Mouse (Mus musculus): ENCODE data around the gene Ino80. TPM values are rescaled to one million over a fixed set of nuclear protein-coding genes. Genes with fewer than 3 reads are reported as not detected.

Ino80 gene
- polyA plus RNA-seq, 1 experiment from 2014 or later, result 6.7 TPM

DNA sequence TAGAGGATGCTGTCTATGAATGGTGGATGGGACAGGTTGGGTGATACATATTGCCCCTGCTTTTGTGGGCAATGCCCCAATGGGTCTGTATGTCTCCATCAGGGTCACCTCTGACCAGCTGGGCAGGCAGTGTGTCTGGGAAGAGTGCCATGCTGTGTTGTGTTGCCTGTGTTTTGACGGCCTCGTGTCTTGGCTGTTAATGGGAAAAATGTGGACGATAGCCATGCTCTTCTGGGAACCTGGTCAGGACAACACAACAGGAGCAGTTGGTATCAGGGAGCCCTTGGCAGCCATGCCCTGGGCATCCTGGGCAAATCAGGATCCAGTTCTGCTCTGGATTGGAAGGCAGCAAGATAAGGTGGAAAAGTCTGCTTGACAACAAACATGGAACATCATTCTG lies 122.4 kb downstream of the Ino80 start:
- no peak for DNase-seq
- Histone ChIP-seq H3K4me1 (ENCODE audit: insufficient read depth) (peaks cover 3% of the 10 kb centered on the region; the same call in 1 of the 2 replicates), H3K36me3 (ENCODE audit: insufficient read depth) (no peaks in the 10 kb centered on the region), H3K4me2 (no peak overlapping the region), H3K27me3 (ENCODE audit: insufficient read depth, low read length) (peaks cover 14% of the 10 kb centered on the region), H3K27ac (ENCODE audit: low read depth) (no peak overlapping the region), H3K9ac (no peak overlapping the region), H3K4me3 (ENCODE audit: low read depth, low read length) (no peak overlapping the region), H3K9me3 (ENCODE audit: low read depth, low read length) (no peaks in the 10 kb centered on the region)
- no peak for TF ChIP-seq CTCF (IDR thresholded peaks at IDR 0.05; ENCODE audit: low read depth)
- WGBS, result 74% methylated on average over 3 of the region's 3 CpGs
- no peak for ATAC-seq (ENCODE audit: insufficient read depth)

DNA sequence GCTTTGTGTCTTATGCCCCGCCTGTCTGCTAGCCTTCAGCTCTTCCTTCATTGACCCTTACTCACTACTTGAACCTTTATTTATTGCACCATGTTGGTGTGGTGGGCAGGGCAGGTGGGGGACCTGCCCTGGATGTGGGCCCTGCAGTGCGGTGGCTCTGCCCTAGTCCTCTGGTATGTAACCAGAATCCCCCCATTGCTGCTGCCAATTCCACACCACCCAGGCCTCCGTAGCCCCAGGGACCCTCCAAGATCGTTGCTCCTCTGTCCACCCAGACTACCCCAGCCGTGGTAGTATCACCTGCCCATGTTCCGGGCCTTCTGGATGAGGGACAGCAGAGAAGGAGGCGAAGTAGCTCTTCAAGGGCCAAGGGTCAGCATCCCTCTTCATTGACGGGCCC lies 123.8 kb downstream of the Ino80 start:
- no peaks in the 10 kb centered on the region for H3K36me3 ChIP-seq (ENCODE audit: insufficient read depth)
- H3K9me3 ChIP-seq (ENCODE audit: low read depth, low read length), result no peaks in the 10 kb centered on the region
- no peak for ATAC-seq (ENCODE audit: insufficient read depth)
- H3K27me3 ChIP-seq (ENCODE audit: insufficient read depth, low read length), result peaks cover 16% of the 10 kb centered on the region
- H3K4me1 ChIP-seq (ENCODE audit: insufficient read depth), result peaks cover 3% of the 10 kb centered on the region; the same call in 1 of the 2 replicates
- no peak overlapping the region for H3K27ac ChIP-seq (ENCODE audit: low read depth)
- 84% methylated on average over 8 of the region's 8 CpGs for WGBS
- no peak for TF ChIP-seq CTCF (IDR thresholded peaks at IDR 0.05; ENCODE audit: low read depth)
- no peak overlapping the region for H3K9ac ChIP-seq
- no peak for DNase-seq
- H3K4me3 ChIP-seq (ENCODE audit: low read depth, low read length), result no peak overlapping the region
- no peak overlapping the region for H3K4me2 ChIP-seq

DNA sequence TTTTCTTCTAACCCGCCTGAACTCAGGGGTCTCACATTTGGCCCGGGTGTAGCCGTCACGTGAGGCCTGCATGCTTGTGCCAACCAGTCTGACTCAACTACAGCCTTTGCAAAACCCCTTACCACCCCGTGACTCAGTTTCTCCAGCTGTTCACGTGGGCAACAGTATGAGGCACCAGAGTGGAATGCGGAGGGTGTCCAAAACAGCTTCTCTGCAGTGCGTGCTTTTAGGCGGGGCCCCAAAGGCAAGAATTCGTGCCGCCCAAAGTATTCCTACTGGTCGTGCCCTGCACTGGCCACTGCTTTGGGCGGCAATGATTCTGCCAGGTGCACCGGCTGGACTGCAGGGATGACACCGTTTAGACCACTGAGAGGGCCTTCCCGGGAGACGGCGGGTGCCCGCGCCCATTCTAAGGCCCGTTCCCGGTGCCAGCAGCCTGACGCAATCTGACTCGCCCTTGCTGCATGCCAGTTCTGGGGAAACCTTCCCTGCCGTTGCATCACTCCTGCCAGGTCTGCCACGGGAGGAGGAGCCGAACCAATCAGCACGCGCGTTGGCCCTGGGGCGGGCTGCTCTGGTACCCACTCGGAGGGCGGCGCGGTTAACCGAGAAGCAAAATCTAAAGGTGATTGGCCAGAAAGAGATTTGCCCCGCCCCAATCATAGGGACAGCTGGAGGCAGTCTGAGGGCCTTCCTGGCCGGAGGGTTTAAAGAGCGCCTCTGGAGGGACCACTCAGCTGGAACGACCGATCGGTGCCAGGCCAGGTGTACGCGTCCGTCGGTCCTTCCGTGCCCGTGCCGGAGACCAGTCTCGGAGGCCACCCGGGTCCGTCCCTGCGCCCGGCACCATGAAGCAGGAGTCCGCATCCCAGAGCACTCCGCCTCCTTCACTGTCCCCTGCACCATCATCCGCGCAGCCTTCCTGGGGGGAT lies 126.7 kb downstream of the Ino80 start, which contains the start of gene Chac1:
Gene Chac1 (plus strand): TSS at position 675 of the 932 bp plus-strand sequence.
- Histone ChIP-seq H3K27me3 (ENCODE audit: insufficient read depth, low read length) (peaks cover 16% of the 10 kb centered on the region), H3K27ac (ENCODE audit: low read depth) (no peak within 1 kb of the TSS), H3K36me3 (ENCODE audit: insufficient read depth) (no peaks in the 10 kb centered on the region), H3K9ac (peak within 1 kb of the TSS; percentile 51), H3K4me3 (ENCODE audit: low read depth, low read length) (peak within 1 kb of the TSS; percentile 46), H3K4me2 (peak within 1 kb of the TSS; percentile 72), H3K9me3 (ENCODE audit: low read depth, low read length) (no peaks in the 10 kb centered on the region), H3K4me1 (ENCODE audit: insufficient read depth) (peaks cover 3% of the 10 kb centered on the region; the same call in 1 of the 2 replicates)
- 3% methylated on average over 58 of the region's 58 CpGs for WGBS
- ATAC-seq (ENCODE audit: insufficient read depth) (peak; percentile 96), DNase-seq (peak; percentile 86)
- no peak for TF ChIP-seq CTCF (IDR thresholded peaks at IDR 0.05; ENCODE audit: low read depth)

DNA sequence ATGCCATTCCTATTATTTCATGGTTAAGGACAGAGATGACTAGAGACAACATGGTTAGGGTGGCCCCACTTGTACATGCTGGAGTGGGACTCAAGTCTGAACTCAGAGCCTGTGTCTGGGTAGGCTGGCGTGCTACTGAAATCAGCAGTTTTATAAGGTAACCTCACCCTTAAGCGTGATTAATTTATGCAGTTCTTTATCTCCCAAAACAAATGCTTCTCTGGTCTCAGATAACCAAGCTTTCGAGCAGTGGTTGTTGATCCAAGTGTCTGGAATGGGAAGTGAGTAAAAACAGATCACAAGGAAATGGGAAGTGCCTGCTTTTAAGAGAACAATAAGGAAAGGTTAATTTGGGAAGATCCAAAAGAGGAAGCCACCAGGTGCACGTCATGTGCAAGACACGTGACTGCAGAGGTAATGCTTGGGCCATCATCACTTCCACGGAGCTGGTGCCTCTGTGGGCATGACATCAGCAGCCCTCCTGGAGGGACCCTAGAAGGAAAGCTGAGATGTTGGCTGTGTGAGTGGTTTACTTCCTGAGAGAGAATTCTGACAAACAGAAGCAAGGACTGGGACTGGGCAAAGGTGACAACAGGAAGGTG lies 132.8 kb downstream of the Ino80 start:
- no peaks in the 10 kb centered on the region for H3K27me3 ChIP-seq (ENCODE audit: insufficient read depth, low read length)
- no peak for DNase-seq
- TF ChIP-seq CTCF (IDR thresholded peaks at IDR 0.05; ENCODE audit: low read depth), result no peak
- no peak overlapping the region for H3K4me3 ChIP-seq (ENCODE audit: low read depth, low read length)
- H3K36me3 ChIP-seq (ENCODE audit: insufficient read depth), result no peaks in the 10 kb centered on the region
- H3K9me3 ChIP-seq (ENCODE audit: low read depth, low read length), result no peaks in the 10 kb centered on the region
- no peak for ATAC-seq (ENCODE audit: insufficient read depth)
- no peak overlapping the region for H3K27ac ChIP-seq (ENCODE audit: low read depth)
- no peak overlapping the region for H3K9ac ChIP-seq
- H3K4me2 ChIP-seq, result no peak overlapping the region
- no peaks in the 10 kb centered on the region for H3K4me1 ChIP-seq (ENCODE audit: insufficient read depth)
- WGBS, result 34% methylated on average over 6 of the region's 6 CpGs

DNA sequence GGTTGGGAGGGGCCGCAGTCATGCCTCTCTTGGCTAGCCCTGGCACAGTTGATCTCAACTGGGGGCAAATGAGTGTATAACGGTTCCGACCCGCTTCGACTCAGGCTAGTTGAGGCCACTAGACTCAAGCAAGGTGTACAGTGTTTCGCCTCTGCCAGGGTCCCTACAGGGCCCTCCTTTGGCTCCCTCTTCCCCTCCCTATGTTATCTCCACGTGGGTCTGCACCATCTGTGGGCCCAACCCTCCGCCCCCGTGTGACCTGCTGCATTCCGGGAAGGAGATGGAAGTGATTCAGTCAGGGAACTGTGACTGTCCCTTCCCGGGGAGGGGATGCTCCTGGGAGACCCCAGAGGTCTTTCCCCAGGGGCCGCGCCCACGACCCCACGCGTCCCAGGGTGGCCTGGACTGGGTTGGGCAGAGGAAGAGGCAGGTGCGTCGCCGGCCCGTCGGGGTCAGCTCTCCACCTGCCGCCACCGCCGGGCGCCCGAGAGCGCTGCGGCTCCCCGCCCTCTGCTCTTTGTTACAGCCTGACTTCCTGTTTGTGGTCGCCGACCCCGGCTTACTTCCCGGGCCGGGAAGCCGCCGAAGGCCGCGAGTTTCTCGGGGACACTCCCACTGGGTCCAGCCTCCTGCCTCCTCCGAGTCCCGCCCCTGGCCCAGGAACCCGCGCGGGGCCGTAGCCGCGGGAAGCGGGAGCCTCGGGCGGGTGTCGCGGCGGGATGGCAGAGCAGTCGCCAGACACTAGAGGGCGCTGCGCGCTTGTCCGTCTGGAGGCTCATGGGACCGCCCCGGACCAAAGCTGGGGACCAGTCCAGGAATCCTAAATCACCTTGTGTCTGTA lies 139.8 kb downstream of the Ino80 start:
- peak; percentile 78 for TF ChIP-seq CTCF (IDR thresholded peaks at IDR 0.05; ENCODE audit: low read depth)
- H3K27me3 ChIP-seq (ENCODE audit: insufficient read depth, low read length), result no peaks in the 10 kb centered on the region
- 7% methylated on average over 60 of the region's 60 CpGs for WGBS
- H3K9ac ChIP-seq, result peak overlapping the region; percentile 59
- peak overlapping the region; percentile 76 for H3K27ac ChIP-seq (ENCODE audit: low read depth)
- H3K36me3 ChIP-seq (ENCODE audit: insufficient read depth), result no peaks in the 10 kb centered on the region
- H3K4me3 ChIP-seq (ENCODE audit: low read depth, low read length), result peak overlapping the region; percentile 49
- peak overlapping the region; percentile 77 for H3K4me2 ChIP-seq
- no peaks in the 10 kb centered on the region for H3K4me1 ChIP-seq (ENCODE audit: insufficient read depth)
- peak; percentile 94 for DNase-seq
- H3K9me3 ChIP-seq (ENCODE audit: low read depth, low read length), result no peaks in the 10 kb centered on the region
- ATAC-seq (ENCODE audit: insufficient read depth), result peak; percentile 91

DNA sequence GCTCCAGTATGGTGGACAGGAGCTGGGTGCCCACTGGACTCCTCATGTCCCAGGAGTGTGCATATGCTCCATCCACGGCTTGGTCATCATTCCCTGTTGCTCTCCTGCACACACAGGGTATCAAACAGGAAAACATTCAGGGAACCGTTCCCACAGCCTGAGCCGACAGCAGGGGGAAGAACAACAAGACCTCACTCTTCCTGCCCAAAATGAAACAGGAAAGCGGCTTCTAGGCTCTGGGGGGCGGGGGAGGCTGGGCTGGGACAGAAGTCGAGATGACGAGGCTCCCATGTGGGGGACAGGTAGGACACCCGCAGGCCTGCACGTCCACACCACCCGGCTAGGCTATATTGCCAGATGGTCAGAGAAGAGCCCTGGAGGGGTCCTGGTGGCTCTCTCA lies 141.0 kb downstream of the Ino80 start:
- Histone ChIP-seq H3K36me3 (ENCODE audit: insufficient read depth) (0 out of 2 replicates have a peak, but pooled peaks cover 4% of the 10 kb centered on the region), H3K9me3 (ENCODE audit: low read depth, low read length) (no peaks in the 10 kb centered on the region), H3K9ac (no peak overlapping the region), H3K27me3 (ENCODE audit: insufficient read depth, low read length) (no peaks in the 10 kb centered on the region), H3K4me3 (ENCODE audit: low read depth, low read length) (no peak overlapping the region), H3K4me2 (no peak overlapping the region; the same call in 1 of the 2 replicates), H3K4me1 (ENCODE audit: insufficient read depth) (no peaks in the 10 kb centered on the region), H3K27ac (ENCODE audit: low read depth) (0 out of 2 replicates have a peak overlapping the region, but pooled peaks have one; percentile 48)
- ATAC-seq (ENCODE audit: insufficient read depth) (no peak), DNase-seq (no peak)
- 52% methylated on average over 10 of the region's 10 CpGs for WGBS
- no peak for TF ChIP-seq CTCF (IDR thresholded peaks at IDR 0.05; ENCODE audit: low read depth)
